Mouse (Mus musculus) forebrain, embryonic 14.5 days (tissue): ENCODE measurements around the gene Ift43. TPM values are rescaled to one million over a fixed set of nuclear protein-coding genes. Genes with fewer than 3 reads are reported as not detected.

Experiments used
- ATAC-seq: fragments of 200-750 bp; cut with Nextera tagmentation; 2 replicates; pipeline ENCODE4 v1.8.0; 2017; ENCODE audit warnings: mild to moderate bottlenecking, moderate library complexity
- DNase-seq: peaks from one replicate; pipeline ENCODE4 v3.0.0-alpha.2; 2015; ENCODE audit warnings: low spot score
- H3K27ac ChIP-seq: fragments of 300-500 bp; sonication (generic); 2 replicates; pipeline ENCODE4 v1.5.1; 2014; ENCODE audit warnings: low read depth, mild to moderate bottlenecking, control low read depth, low read length, moderate library complexity
- H3K27me3 ChIP-seq: fragments of 300-500 bp; sonication (generic); replicated peaks from 2 replicates; pipeline ENCODE4 v1.6.1; 2014; ENCODE audit warnings: low read length, control low read depth, mixed read lengths; ENCODE audit not compliant: control insufficient read depth, insufficient read depth
- H3K36me3 ChIP-seq: fragments of 300-500 bp; sonication (generic); 2 replicates; pipeline ENCODE4 v1.6.1; 2014; ENCODE audit warnings: low read length, control low read depth; ENCODE audit not compliant: control insufficient read depth, insufficient read depth
- H3K4me1 ChIP-seq: fragments of 300-500 bp; sonication (generic); 2 replicates; pipeline ENCODE4 v1.6.1; 2014; ENCODE audit warnings: antibody characterized with exemption, low read length, control low read depth; ENCODE audit not compliant: control insufficient read depth, insufficient read depth
- H3K4me2 ChIP-seq: fragments of 300-500 bp; sonication (generic); 2 replicates; pipeline ENCODE4 v1.6.1; 2014; ENCODE audit warnings: mild to moderate bottlenecking, control low read depth, low read length
- H3K4me3 ChIP-seq: fragments of 300-500 bp; sonication (generic); 2 replicates; pipeline ENCODE4 v1.5.1; 2014; ENCODE audit warnings: low read depth, low read length, control low read depth
- H3K9ac ChIP-seq: fragments of 300-500 bp; sonication (generic); 2 replicates; pipeline ENCODE4 v1.6.1; 2014; ENCODE audit warnings: mild to moderate bottlenecking, low read length, control low read depth, moderate library complexity
- H3K9me3 ChIP-seq: fragments of 300-500 bp; sonication (generic); replicated peaks from 2 replicates; pipeline ENCODE4 v1.6.1; 2016; ENCODE audit warnings: low read length, control low read depth, mixed read lengths; ENCODE audit not compliant: control insufficient read depth
- WGBS: fragments of 180-500 bp; shearing (Covaris S2); extraction: QIAGEN DNeasy Blood & Tissue Kit; methylation state at CpG from one replicate; pipeline ENCODE4 v1.1.7; 2014; 5-methylcytosine and 5-hydroxymethylcytosine counted together
- polyA plus RNA-seq: library from polyadenylated mRNA; unstranded; fragments of >200 nt; fragmentation: Nextera tagmentation; extraction: Ambion mirVana; gene quantifications from 2 replicates; pipeline ENCODE4 v1.2.1, GENCODE M21; 2014

Ift43 gene
- polyA plus RNA-seq, 1 experiment from 2014 or later = 82.0 TPM

DNA sequence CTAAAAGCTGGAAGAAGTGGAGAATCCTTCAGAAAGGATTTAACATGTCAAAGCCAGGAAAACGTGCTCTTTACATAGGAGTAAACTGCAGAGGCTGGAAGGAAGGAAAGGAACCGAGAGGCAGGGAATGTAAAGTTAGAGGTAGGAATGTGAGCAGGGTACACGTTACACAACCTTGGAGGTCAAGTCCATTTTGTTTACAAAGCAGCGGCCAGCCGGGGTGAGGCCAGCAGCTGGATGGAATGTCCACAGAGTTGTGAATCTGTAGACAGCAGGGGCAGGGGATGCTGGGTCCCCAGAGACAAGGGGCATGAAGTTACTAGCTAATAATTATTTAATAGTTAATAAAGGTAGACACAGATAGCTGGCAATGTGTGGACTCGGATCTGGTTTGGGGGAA is 45.8 kb downstream of the Ift43 start:
- H3K4me2 ChIP-seq = no peak overlapping the region
- H3K36me3 ChIP-seq = no peaks in the 10 kb centered on the region
- H3K4me1 ChIP-seq = no peaks in the 10 kb centered on the region
- WGBS = 88% methylated on average over 6 of the region's 6 CpGs
- ATAC-seq (no peak), DNase-seq (no peak)
- H3K4me3 ChIP-seq = no peak overlapping the region
- no peaks in the 10 kb centered on the region for H3K27me3 ChIP-seq
- no peaks in the 10 kb centered on the region for H3K9me3 ChIP-seq
- no peak overlapping the region for H3K27ac ChIP-seq
- no peak overlapping the region for H3K9ac ChIP-seq

DNA sequence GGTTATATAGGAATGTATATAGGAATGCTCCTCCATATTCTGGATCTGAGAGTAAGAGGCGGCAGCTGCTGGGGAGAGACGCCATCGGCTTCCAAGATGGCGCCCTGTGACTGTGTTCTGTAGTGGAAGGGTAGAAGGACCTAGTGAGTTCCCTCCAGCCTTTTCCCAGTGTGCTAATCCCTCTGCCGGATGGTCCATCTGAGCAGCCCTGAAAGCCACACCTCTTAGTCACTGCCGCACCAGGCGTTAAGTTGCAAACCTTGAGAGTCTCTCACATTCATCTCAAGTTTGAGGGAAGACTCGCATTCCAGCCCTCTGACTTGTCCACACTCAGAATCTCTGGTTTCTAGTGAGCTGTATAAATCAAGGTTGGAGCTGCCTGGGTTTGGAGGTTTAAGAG is 46.7 kb downstream of the Ift43 start:
- Histone ChIP-seq H3K4me1 (no peaks in the 10 kb centered on the region), H3K27ac (no peak overlapping the region), H3K9ac (no peak overlapping the region), H3K4me2 (no peak overlapping the region), H3K27me3 (no peaks in the 10 kb centered on the region), H3K36me3 (no peaks in the 10 kb centered on the region), H3K4me3 (no peak overlapping the region), H3K9me3 (no peaks in the 10 kb centered on the region)
- 94% methylated on average over 8 of the region's 8 CpGs for WGBS
- DNase-seq (no peak), ATAC-seq (no peak)

DNA sequence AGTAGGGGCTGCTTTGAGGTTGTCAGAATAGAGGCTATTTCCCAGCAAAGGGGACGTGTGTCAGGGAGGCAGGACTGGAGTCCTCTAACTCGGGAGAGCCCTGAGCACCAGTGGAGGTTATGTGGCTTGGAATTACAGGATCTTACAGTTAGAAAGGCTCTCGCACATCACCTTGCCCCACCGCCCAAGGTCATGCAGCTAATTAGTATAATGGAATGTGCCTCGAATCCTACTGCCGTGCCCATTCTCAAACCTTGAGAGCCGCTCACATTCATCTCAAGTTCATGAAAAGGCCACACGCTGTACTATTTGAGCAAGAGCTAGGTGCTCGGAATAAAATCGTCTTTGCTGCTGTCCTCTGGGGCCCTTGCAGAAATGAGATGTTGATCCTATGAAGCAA is 47.4 kb downstream of the Ift43 start:
- Histone ChIP-seq H3K4me1 (no peaks in the 10 kb centered on the region), H3K4me3 (no peak overlapping the region), H3K27ac (no peak overlapping the region), H3K9ac (no peak overlapping the region), H3K9me3 (no peaks in the 10 kb centered on the region), H3K27me3 (no peaks in the 10 kb centered on the region), H3K4me2 (no peak overlapping the region), H3K36me3 (no peaks in the 10 kb centered on the region)
- 66% methylated on average over 10 of the region's 10 CpGs for WGBS
- DNase-seq (no peak), ATAC-seq (no peak)

DNA sequence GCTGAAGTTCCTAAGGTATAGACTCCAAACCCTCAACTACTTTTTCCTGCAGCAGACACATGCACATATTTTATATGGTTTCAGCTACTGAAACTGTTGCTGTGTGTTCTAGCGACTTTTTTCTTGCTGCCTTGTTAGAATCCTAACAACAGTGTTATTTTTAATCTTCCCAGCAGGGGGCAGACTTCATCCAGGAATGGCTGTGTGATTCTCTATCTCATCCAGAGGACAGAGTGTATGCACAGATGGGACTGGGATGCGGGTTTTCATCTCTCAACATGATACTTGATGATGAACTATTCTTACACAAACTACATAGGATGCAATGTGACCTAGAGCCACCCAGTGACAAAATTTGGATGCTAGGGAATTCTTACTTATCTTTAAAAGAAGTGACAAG is 50.5 kb downstream of the Ift43 start:
- Histone ChIP-seq H3K4me3 (no peak overlapping the region), H3K4me2 (no peak overlapping the region), H3K9ac (no peak overlapping the region), H3K36me3 (no peaks in the 10 kb centered on the region), H3K27me3 (no peaks in the 10 kb centered on the region), H3K27ac (no peak overlapping the region), H3K4me1 (no peaks in the 10 kb centered on the region), H3K9me3 (no peaks in the 10 kb centered on the region)
- ATAC-seq (peak; percentile 66; the same call in 1 of the 2 replicates), DNase-seq (peak; percentile 92)
- 21% methylated on average over 2 of the region's 2 CpGs for WGBS

DNA sequence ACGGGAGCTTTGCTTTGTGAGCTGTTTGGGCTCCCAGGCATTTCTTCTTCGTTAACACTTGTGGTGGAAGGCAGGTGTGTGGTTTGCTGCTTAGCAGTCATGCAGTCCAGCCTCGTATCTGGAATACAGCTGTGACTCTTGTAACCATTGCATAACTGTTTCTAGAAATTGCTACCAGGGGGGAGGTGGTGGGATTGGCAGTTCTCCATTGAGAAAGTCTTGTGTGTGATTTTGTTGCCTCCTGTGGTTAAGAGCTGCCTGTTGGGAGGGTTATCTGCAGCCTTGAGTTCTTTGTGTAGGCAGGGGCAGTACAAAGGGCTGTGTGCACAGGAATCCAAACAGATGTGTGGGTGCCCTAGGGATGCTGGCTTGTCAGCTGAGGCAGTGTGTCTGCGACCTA is 53.4 kb downstream of the Ift43 start:
- H3K4me1 ChIP-seq = no peaks in the 10 kb centered on the region
- no peak for ATAC-seq
- no peaks in the 10 kb centered on the region for H3K36me3 ChIP-seq
- no peak overlapping the region for H3K27ac ChIP-seq
- no peak overlapping the region for H3K9ac ChIP-seq
- H3K27me3 ChIP-seq = no peaks in the 10 kb centered on the region
- no peak overlapping the region for H3K4me3 ChIP-seq
- H3K9me3 ChIP-seq = no peaks in the 10 kb centered on the region
- no peak for DNase-seq
- no peak overlapping the region for H3K4me2 ChIP-seq
- 56% methylated on average over 4 of the region's 4 CpGs for WGBS

DNA sequence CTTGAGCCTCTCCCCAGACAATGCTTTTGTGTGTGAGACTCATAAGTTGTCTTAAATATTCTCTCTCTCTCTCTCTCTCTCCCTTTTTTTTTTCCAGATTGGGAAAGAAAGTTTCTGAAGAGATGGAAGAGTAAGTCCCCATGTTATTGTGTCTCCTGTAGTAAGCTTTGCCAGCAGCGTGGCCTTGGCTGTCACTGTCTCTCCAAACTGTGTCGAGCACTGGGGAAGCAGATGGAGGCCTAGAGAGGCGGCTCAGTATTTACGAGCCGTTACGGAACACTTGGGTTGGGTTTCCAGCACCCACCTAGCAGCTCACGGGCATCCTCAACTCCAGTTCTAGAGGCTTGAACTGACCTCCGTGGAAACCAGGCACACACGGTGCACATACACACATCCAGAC is 56.4 kb downstream of the Ift43 start:
- no peaks in the 10 kb centered on the region for H3K36me3 ChIP-seq
- H3K9me3 ChIP-seq = no peaks in the 10 kb centered on the region
- no peaks in the 10 kb centered on the region for H3K27me3 ChIP-seq
- WGBS = 91% methylated on average over 9 of the region's 9 CpGs
- H3K4me2 ChIP-seq = no peak overlapping the region
- H3K9ac ChIP-seq = no peak overlapping the region
- ATAC-seq (no peak), DNase-seq (no peak)
- H3K4me3 ChIP-seq = no peak overlapping the region
- H3K27ac ChIP-seq = no peak overlapping the region
- no peaks in the 10 kb centered on the region for H3K4me1 ChIP-seq

DNA sequence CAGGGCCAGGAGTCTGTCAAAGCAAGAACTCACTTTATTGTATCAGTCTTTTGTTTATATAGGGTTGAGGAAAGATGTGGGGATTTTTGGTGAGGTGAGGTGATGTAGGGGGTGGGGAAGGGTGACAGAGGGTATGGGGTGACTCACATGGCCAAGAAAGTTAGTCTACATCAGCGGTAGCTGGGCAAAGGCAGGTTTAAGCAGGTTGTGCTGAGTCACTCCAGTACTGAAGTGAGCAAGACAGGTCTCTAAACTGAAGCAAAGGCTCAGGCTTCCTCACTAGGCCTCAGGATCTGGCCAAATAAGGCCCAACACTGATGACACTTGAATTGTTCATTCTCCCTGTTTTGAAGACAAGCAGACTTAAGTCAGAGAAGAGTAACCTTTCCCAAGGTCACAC is 60.0 kb downstream of the Ift43 start:
- Histone ChIP-seq H3K4me3 (no peak overlapping the region), H3K36me3 (no peaks in the 10 kb centered on the region), H3K9ac (no peak overlapping the region), H3K27me3 (no peaks in the 10 kb centered on the region), H3K27ac (no peak overlapping the region), H3K4me1 (no peaks in the 10 kb centered on the region), H3K4me2 (no peak overlapping the region), H3K9me3 (no peaks in the 10 kb centered on the region)
- WGBS = 100% methylated on average over 1 of the region's 1 CpGs
- DNase-seq (no peak), ATAC-seq (no peak)

DNA sequence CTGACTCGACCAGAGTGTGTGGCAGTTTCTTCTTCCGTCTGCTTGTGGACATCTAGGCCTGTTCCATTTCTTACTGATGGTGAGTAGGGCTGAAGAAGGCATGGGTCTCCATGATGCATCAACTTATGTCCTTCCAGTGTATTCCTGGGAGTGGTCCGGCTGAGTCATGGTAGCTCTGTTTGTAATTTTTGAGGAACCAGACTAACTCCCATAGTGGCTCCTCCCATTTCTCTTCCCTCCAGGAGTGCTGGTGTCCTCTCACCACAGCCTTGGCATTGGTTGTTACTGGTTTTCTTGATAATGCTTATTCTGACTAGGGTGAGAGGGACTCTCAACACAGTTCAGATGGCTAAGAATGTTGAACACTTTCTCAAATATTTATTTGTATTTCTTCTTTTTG is 63.9 kb downstream of the Ift43 start:
- Histone ChIP-seq H3K4me2 (no peak overlapping the region), H3K27me3 (no peaks in the 10 kb centered on the region), H3K9me3 (no peaks in the 10 kb centered on the region), H3K4me3 (no peak overlapping the region), H3K9ac (no peak overlapping the region), H3K27ac (no peak overlapping the region), H3K36me3 (no peaks in the 10 kb centered on the region), H3K4me1 (no peaks in the 10 kb centered on the region)
- no peak for DNase-seq
- ATAC-seq = no peak
- 91% methylated on average over 3 of the region's 3 CpGs for WGBS

DNA sequence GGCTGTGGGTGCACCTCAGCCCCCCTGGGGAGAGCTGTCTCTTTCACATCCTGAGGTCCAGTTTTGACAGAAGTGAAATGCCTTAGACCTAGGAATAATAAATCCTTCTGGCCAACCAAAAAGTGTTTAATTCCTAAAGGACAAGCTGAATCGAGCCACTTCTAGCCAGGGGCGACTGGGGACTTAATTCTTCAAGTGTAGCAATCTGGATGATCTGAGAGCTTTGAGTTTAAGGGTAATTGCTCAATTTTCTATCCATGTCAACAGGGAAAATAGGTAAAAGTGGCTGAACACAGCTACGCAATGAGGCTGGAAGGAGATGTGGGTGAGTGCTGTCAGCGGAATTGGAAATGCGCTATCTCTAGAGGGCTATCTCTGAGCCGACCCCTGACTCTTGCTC is 65.9 kb downstream of the Ift43 start:
- WGBS = 93% methylated on average over 6 of the region's 6 CpGs
- peaks cover 5% of the 10 kb centered on the region; the same call in 1 of the 2 replicates for H3K4me1 ChIP-seq
- DNase-seq (no peak), ATAC-seq (no peak)
- no peaks in the 10 kb centered on the region for H3K9me3 ChIP-seq
- no peak overlapping the region for H3K4me3 ChIP-seq
- H3K36me3 ChIP-seq = no peaks in the 10 kb centered on the region
- no peak overlapping the region for H3K4me2 ChIP-seq
- no peak overlapping the region for H3K27ac ChIP-seq
- H3K27me3 ChIP-seq = no peaks in the 10 kb centered on the region
- H3K9ac ChIP-seq = no peak overlapping the region
